Mouse (Mus musculus): ENCODE data around the gene Katnal1.

Gene Katnal1

DNA sequence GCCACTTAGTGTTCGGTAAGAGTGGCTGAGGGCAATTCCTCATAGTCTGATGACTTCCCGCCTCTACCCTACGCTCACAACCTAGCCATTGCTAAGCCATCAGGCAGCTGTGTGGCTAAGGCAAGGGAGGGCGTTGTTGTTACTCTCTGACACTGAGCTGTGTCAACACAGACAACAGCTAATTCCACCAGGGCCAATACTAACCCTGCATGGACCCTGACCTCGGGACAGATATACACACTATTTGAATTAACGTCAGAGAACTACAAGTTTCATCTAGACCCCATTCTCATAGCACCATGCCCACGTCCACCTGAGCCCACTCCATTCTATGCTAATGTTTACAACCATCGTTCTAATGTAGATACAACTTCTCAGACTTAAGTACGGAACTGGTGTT lies 5.1 kb downstream of the Katnal1 start:
- no peak for DNase-seq

GRCm38 (mm10) chr5:148923408-148923807 lies 5.7 kb downstream of the Katnal1 start:
- no peak for DNase-seq

GRCm38 (mm10) chr5:148922773-148923172 lies 6.3 kb downstream of the Katnal1 start:
- DNase-seq = no peak

GRCm38 (mm10) chr5:148918049-148918448 lies 11.1 kb downstream of the Katnal1 start:
- no peak for DNase-seq

DNA sequence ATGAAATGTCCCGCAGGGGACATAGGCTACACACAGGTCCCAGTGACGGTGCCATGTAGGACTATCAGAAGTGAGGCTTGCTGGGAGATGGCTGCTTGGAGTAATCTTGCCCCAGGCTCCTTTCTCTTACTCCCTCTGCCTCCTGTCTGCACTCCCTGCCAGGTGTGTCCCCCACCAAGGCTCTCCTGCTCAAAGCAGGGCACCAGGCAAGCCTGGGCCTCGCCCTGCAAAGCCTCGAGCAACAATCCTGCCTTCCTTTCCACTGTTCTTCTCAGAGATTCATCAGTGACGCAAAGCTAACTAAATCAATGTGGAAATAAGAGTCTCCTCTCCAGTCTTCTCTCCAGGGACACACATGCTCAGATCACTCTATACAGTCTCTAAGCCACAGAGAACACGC lies 12.3 kb downstream of the Katnal1 start:
- no peak for DNase-seq

DNA sequence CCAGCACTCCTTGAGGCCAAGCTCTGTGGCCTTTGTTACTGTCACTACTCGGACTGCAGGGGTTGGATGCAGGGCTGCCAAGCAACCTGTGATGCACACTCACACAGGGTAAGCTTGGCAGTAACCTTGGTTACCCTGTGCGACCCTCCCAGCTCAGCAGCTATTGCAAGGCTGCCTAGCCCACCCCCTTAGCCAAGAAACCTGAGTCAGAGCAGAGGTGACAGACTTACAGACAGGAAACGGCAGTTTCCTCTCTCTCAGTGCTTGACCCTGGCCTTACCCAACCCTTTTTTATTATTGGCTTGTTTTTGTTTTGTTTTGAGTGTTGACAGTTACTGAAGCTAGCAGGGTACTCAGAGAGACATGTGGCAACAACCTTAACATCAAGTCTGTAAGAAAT lies 16.9 kb downstream of the Katnal1 start:
- DNase-seq = no peak

DNA sequence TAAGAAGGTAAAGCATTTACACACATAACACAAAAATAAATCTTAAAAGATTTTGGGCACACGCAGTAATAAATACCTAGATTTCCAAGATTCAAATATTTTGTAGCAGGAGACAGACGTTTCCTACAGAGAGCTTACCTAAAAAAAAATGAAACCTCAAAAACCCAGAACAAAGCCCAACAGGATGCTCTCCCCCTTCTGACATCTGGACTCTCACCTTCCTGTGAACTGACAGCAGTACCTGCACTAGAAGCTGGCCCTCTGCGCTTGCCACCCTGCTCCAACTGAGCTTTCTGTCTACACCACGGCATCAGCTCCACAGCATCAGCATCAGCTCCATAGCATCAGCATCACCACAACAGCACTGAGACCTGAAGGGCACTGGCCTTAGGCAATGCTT lies 19.1 kb downstream of the Katnal1 start:
- no peak for DNase-seq

GRCm38 (mm10) chr5:148909402-148909801 lies 19.7 kb downstream of the Katnal1 start:
- no peak for DNase-seq

DNA sequence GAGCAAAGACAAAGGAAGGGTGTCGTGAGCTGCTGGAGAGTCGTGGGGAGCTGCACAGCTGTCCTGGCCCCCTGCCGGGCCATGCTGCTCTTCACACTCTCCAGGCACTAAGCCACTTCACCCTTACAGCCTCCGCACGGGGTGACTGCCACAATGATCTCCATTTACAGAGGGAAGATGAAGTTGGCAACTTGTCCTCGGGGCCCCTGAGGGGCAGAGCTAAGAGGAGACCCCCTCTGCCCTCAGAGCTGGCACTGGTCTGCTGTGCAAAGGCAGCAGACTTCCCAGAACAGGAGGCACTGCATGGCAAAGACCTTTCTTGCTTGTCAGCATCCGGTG lies 20.1 kb downstream of the Katnal1 start:
- no peak for DNase-seq

DNA sequence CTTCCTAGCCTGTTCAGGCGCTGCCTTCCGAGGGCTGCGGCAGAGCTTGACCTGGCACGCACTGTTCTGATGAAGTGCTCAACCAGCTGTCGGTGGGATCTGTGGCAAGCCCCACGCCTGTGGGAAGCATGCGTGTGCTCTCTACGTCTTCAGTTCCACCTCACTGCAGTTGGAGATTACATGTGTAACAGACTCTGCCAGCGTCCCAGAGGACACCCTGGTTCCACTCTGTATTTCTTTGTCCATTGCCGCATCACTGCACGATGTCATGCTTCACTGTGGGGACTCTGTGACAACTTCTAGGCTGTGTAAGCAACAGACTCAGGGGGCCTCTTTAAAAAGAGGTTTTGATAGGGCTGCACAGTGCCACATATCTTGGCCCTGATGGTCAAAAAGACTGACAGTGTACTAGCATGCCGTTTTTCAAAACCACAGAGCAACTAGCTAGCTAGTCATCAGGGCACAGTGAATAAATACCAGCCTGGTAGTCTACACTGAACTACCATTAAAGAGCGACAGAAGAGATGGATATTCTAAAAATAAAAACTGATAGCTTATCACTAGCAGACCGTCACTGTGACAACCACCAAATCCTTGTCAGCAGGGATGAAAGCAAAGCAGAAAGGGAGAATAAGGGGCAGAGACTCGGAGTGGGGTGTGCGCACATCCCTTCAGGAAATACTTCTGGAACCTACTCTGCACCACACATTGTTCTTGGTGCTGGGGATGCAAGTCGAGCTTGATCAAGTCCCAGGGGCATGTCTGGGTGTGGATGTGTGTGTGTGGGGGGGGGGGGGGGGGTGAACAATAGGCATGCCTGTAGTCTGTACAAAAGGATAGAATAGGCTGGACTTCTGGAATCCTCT lies 20.7 kb downstream of the Katnal1 start:
- no peak for DNase-seq

- DNase-seq = no peak
These were observed 22.8 kb downstream of the Katnal1 start for GRCm38 (mm10) chr5:148906305-148906704.

GRCm38 (mm10) chr5:148904846-148905245 lies 24.3 kb downstream of the Katnal1 start:
- DNase-seq = no peak

GRCm38 (mm10) chr5:148899361-148899760 lies 29.8 kb downstream of the Katnal1 start:
- no peak for DNase-seq

DNA sequence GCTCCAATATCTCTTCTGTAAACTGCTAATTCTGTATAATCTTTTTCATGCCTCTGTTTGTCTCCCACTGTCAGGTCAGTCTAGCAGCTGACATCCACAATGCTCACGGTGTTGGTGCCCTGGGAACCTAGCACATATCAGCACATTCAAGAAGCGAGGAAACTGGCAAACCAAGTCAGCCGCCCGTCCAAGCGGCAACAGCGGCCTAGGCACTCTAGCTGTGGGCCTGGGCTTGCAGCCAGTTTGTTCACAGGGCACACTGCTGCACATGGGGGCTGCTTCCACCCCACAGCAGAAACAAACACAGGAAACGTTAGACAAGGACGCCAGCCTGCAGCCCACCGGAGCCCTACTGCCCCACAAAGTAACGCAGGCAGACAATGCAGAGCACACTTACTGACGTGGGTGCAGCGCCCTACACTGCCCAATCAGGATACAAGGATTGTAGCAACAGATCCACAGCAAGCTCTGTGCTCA lies 31.1 kb downstream of the Katnal1 start:
- no peak for DNase-seq

DNA sequence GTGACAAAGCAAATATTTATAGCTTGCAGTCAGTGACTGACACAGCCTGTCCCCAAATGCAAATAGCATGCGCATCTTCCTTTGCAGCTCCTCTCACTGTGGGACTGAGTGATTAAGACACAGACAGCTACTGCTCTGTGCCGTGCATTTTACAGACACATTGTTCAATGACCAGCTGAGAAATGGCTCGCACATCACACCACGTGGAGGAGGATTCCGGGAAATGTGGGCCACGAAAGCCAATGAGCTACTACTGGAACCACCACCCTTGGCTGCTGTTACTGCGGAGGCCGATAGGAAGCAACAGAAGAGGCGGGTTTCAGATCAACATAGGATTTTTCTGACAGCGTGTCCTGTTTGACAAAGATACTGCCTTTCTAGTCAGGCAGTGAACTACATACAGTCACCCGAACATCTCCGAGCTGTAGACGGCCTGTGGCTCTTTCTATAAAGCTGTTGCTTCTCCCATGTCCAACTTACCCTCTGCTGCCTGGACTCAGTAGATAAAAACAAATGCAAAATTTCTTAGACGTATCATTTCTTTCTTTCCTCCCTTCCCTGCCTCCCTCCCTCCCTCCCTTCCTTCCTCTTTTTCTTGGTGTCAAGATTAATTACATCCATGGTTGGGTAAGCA lies 31.9 kb downstream of the Katnal1 start:
- peak; percentile 62 for DNase-seq

- DNase-seq = no peak
These were observed 32.6 kb downstream of the Katnal1 start for GRCm38 (mm10) chr5:148896515-148896914.

- DNase-seq = no peak
These were observed 33.3 kb downstream of the Katnal1 start for GRCm38 (mm10) chr5:148895833-148896232.

- DNase-seq = no peak
These were observed 34.1 kb downstream of the Katnal1 start for GRCm38 (mm10) chr5:148895034-148895433.

- no peak for DNase-seq
These were observed 38.9 kb downstream of the Katnal1 start for GRCm38 (mm10) chr5:148890237-148890636.

DNA sequence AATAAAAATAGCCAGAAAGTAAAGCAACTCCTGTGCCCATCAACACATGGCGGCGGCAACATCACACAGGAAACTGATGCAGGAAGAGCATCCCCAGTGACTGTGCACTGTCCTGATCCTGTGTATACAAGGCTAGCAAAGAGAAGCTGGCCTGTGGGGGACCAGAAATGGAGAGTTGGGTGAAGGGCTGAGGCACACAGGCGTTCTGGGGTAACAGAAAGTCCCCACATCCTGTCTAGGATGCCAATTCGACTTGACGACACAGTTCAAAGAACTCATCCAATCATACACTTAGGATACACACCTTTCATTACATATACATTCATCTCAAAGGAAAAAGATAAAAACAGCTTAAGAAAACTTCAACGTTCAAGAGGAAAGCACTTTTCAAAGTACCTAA lies 41.1 kb downstream of the Katnal1 start:
- DNase-seq = no peak

DNA sequence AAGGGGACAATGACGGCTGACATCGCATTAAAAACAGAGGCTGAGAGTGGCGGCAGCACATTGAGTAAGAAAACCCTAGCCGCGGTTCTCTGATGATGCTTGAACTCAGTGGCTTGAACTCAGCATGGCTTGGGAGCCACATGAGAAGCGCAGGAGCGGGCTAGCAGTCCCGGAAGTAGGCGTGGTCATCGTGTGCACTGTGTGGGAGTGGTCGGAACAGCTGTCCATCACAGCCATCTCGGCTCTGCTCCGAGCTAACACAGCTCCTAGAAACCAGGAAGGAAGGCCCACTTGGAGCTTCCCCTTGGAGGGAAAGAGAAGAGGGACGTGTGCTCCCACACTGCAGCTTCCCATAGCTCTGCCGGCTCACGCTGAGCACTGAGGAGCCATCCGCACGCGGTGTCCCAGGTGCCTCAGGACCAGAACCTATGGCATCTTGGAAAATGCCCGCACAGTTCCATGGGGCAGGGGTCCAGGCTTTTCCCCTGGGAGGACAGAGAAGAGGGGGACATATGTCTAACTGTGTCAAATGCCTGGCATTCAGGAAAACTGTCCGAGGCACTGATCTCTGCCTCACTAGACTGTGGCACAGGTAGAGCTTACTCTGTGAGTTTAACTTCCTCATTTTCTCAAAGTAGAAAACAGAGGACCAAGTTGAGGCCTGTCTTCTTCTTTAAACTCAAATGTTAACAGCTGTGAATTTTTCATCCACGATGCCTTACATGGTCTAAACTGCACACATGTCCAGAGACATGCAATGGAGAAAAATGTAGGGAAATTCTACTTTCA lies 43.1 kb downstream of the Katnal1 start:
- no peak for DNase-seq

DNA sequence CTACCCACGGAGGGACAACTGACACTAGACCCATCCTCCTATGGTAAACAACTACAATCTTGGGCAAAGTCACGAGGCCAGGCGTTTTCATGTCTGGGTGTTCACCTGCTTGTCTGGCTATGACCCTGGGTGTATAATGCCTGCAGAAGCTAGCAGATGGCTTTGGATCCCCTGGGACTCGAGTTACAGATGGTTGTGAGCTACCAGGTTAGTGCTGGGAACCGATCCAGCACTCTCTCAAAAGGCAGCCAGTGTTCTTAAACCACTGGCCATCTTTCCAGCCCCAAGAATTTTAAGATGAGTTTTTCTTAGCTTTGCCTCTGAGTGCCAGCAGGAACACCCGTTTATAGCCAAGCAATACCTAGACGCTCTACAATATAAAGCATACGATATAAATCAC lies 45.4 kb downstream of the Katnal1 start:
- DNase-seq = no peak

DNA sequence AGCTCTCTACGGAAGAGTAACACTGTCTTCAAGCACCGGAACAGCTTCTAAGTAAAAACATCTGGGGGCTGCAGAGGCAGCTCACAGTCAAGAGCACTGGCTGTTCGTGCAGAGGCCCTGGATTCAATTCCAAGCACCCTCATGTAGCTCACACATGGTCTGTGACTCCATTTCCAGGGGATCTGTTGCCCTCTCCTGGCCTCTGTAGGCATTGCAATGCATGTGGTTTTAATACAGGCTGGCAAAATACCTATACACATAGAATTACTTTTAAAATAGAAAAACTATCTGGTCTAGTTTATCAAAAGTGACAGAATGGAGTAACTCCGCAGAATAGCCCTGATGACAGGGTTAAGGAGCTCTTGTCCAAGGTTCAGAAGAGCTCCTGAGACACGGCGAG lies 49.9 kb downstream of the Katnal1 start:
- DNase-seq = no peak

DNA sequence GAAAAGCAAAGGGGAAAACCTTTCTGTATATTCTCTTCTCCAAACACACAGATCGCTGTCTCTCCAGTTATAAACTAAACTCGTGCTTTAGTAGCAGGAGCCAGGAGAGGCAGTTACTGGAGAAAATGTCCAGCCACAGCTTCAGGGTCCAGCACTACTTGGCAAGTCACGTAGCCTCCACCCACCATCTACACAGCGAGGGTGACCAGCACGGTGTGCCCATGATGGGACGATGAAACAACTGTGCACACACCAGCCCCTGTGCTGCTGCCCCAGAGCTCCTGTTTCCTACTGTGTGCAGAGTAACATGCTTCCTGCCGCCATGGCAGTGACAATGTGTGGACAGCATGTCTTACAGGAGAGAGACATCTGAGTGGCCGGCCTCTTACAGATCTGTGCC lies 56.0 kb downstream of the Katnal1 start:
- no peak for DNase-seq

All from right cerebral cortex, postnatal 25 days (tissue).